Comparison of ENCODE assay signal across 7 mouse cellular contexts in genomic region chr1:138963868-138964458, GRCm38 (mm10). TPM values are rescaled to one million over a fixed set of nuclear protein-coding genes. Genes with fewer than 3 reads are reported as not detected.
DNase-seq lines count a peak whose midpoint lies in the region; ATAC-seq and TF ChIP-seq lines count a peak whose summit lies in the region.

No protein-coding gene starts in this region.

- H3K4me2 ChIP-seq in embryonic facial prominence, embryonic 12.5 days (replicated peaks): peak overlapping the region; percentile 73
- H3K4me2 ChIP-seq in heart, embryonic 13.5 days: peak overlapping the region; percentile 66
- peak overlapping the region; percentile 64 for H3K4me2 ChIP-seq in kidney, postnatal 0 days (ENCODE audit: low read length)

- H3K36me3 ChIP-seq in embryonic facial prominence, embryonic 12.5 days: no peaks in the 10 kb centered on the region
- peaks cover 19% of the 10 kb centered on the region for H3K36me3 ChIP-seq in heart, embryonic 13.5 days
- no peaks in the 10 kb centered on the region for H3K36me3 ChIP-seq in kidney, postnatal 0 days (ENCODE audit: insufficient read depth, low read length)

- H3K9ac ChIP-seq in embryonic facial prominence, embryonic 12.5 days: peak overlapping the region; percentile 90
- peak overlapping the region; percentile 97 for H3K9ac ChIP-seq in heart, embryonic 13.5 days
- peak overlapping the region; percentile 89 for H3K9ac ChIP-seq in kidney, postnatal 0 days (ENCODE audit: low read depth, low read length)

- peak; percentile 51 for ATAC-seq in CD4-positive, CD25-positive, alpha-beta regulatory T cell, adult 4 months
- ATAC-seq in embryonic facial prominence, embryonic 12.5 days (ENCODE audit: insufficient number of reproducible peaks, insufficient read depth, low FRiP score, low TSS enrichment): peak; percentile 82
- ATAC-seq in heart, embryonic 13.5 days (ENCODE audit: extremely low read depth, insufficient number of reproducible peaks, low FRiP score, low TSS enrichment): peak; percentile 7; the same call in 1 of the 2 replicates
- ATAC-seq in kidney, postnatal 0 days (replicated peaks; ENCODE audit: low FRiP score, low read depth): peak; percentile 92

- no peaks in the 10 kb centered on the region for H3K9me3 ChIP-seq in embryonic facial prominence, embryonic 12.5 days
- H3K9me3 ChIP-seq in heart, embryonic 13.5 days: no peaks in the 10 kb centered on the region
- H3K9me3 ChIP-seq in kidney, postnatal 0 days (replicated peaks; ENCODE audit: low read length): no peaks in the 10 kb centered on the region

- no peak for TF ChIP-seq CTCF in kidney, postnatal 0 days (IDR thresholded peaks at IDR 0.05; ENCODE audit: low read depth)

- peak overlapping the region; percentile 76 for H3K4me3 ChIP-seq in embryonic facial prominence, embryonic 12.5 days
- H3K4me3 ChIP-seq in heart, embryonic 13.5 days: peak overlapping the region; percentile 89
- H3K4me3 ChIP-seq in kidney, postnatal 0 days (replicated peaks; ENCODE audit: low read depth, low read length): peak overlapping the region; percentile 94

- peak overlapping the region; percentile 82 for H3K27ac ChIP-seq in embryonic facial prominence, embryonic 12.5 days
- H3K27ac ChIP-seq in heart, embryonic 13.5 days (replicated peaks): peak overlapping the region; percentile 95
- H3K27ac ChIP-seq in kidney, postnatal 0 days: peak overlapping the region; percentile 91

- H3K4me1 ChIP-seq in embryonic facial prominence, embryonic 12.5 days: peaks cover 5% of the 10 kb centered on the region; the same call in 1 of the 2 replicates
- peaks cover 29% of the 10 kb centered on the region for H3K4me1 ChIP-seq in heart, embryonic 13.5 days
- H3K4me1 ChIP-seq in kidney, postnatal 0 days (replicated peaks; ENCODE audit: insufficient read depth, low read length): peaks cover 3% of the 10 kb centered on the region; the same call in 1 of the 2 replicates

- no peaks in the 10 kb centered on the region for H3K27me3 ChIP-seq in embryonic facial prominence, embryonic 12.5 days
- no peaks in the 10 kb centered on the region for H3K27me3 ChIP-seq in heart, embryonic 13.5 days (replicated peaks)
- no peaks in the 10 kb centered on the region for H3K27me3 ChIP-seq in kidney, postnatal 0 days (ENCODE audit: insufficient read depth, low read length)

- under 1% methylated on average over 44 of the region's 50 CpGs for WGBS in embryonic facial prominence, embryonic 12.5 days
- under 1% methylated on average over 35 of the region's 50 CpGs for WGBS in heart, embryonic 13.5 days
- WGBS in kidney, postnatal 0 days: under 1% methylated on average over 50 of the region's 50 CpGs

- DNase-seq in T-cell, adult 2 months (ENCODE audit: low spot score): peak; percentile 45
- DNase-seq in kidney, postnatal 0 days (ENCODE audit: low spot score): peak; percentile 56
- DNase-seq in lung, postnatal 10 days: peak; percentile 38
- peak; percentile 57 for DNase-seq in ovary, postnatal 36 days (ENCODE audit: low spot score)

RNA-seq across cellular contexts. Expression of gene Dennd1b, which starts 0.7 kb away (rescaled TPM):
- 10 to 100 TPM; 17.0 to 23.0 TPM for polyA plus RNA-seq in CD4-positive, CD25-positive, alpha-beta regulatory T cell, adult 4 months (2017; shearing (Covaris generic))
- 6.4 and 7.5 TPM in 2 replicates for polyA plus RNA-seq in embryonic facial prominence, embryonic 12.5 days (2016; fragmentation: Nextera tagmentation; extraction: Ambion mirVana)
- 8.8 and 10.0 TPM in 2 replicates for polyA plus RNA-seq in heart, embryonic 13.5 days (2015; fragmentation: Nextera tagmentation; extraction: Ambion mirVana)
- 11.4 and 12.8 TPM in 2 replicates for polyA plus RNA-seq in kidney, postnatal 0 days (2015; fragmentation: Nextera tagmentation; extraction: Ambion mirVana)

Comparison
In these comparisons a context has a peak if more than half of its experiments do, and no peak if none do; other contexts are left out.
1. Peak in every context shown above with its lines: DNase-seq, ATAC-seq, H3K4me3 ChIP-seq and H3K27ac ChIP-seq.
2. ATAC-seq: peak in every context shown above with its lines; median percentile 92 in kidney, postnatal 0 days; 82 in embryonic facial prominence, embryonic 12.5 days; 51 in CD4-positive, CD25-positive, alpha-beta regulatory T cell, adult 4 months; 7 in heart, embryonic 13.5 days.